Mouse (Mus musculus): ENCODE results near the gene Lrguk.
A peak's percentile ranks its signal among the peaks of the same experiment; 100 is the strongest.

Lrguk gene

GRCm38 (mm10) chr6:34059741-34060140, 30.5 kb downstream of the Lrguk start:
- no peak for DNase-seq (ENCODE audit: low read depth, low spot score)

GRCm38 (mm10) chr6:34066790-34067189, 37.5 kb downstream of the Lrguk start:
- DNase-seq (ENCODE audit: low read depth, low spot score), result no peak

- DNase-seq (ENCODE audit: low read depth, low spot score), result no peak
Measured at GRCm38 (mm10) chr6:34067271-34067670, 38.0 kb downstream of the Lrguk start.

GRCm38 (mm10) chr6:34071936-34072335, 42.7 kb downstream of the Lrguk start:
- DNase-seq (ENCODE audit: low read depth, low spot score), result peak; percentile 64

- DNase-seq (ENCODE audit: low read depth, low spot score), result no peak
Measured at GRCm38 (mm10) chr6:34073931-34074442, 44.7 kb downstream of the Lrguk start.

GRCm38 (mm10) chr6:34075520-34075919, 46.3 kb downstream of the Lrguk start:
- no peak for DNase-seq (ENCODE audit: low read depth, low spot score)

- no peak for DNase-seq (ENCODE audit: low read depth, low spot score)
Measured at GRCm38 (mm10) chr6:34083471-34083870, 54.2 kb downstream of the Lrguk start.

GRCm38 (mm10) chr6:34087701-34088100, 58.5 kb downstream of the Lrguk start:
- DNase-seq (ENCODE audit: low read depth, low spot score), result no peak

- no peak for DNase-seq (ENCODE audit: low read depth, low spot score)
Measured at GRCm38 (mm10) chr6:34088986-34089385, 59.7 kb downstream of the Lrguk start.

- DNase-seq (ENCODE audit: low read depth, low spot score), result no peak
Measured at GRCm38 (mm10) chr6:34091537-34091936, 62.3 kb downstream of the Lrguk start.

GRCm38 (mm10) chr6:34096274-34096673, 67.0 kb downstream of the Lrguk start:
- no peak for DNase-seq (ENCODE audit: low read depth, low spot score)

- no peak for DNase-seq (ENCODE audit: low read depth, low spot score)
Measured at GRCm38 (mm10) chr6:34096905-34097304, 67.7 kb downstream of the Lrguk start.

GRCm38 (mm10) chr6:34099725-34100124, 70.5 kb downstream of the Lrguk start:
- DNase-seq (ENCODE audit: low read depth, low spot score), result no peak

- no peak for DNase-seq (ENCODE audit: low read depth, low spot score)
Measured at GRCm38 (mm10) chr6:34101531-34102396, 72.5 kb downstream of the Lrguk start.

GRCm38 (mm10) chr6:34103251-34103920, 74.1 kb downstream of the Lrguk start:
- no peak for DNase-seq (ENCODE audit: low read depth, low spot score)

- no peak for DNase-seq (ENCODE audit: low read depth, low spot score)
Measured at GRCm38 (mm10) chr6:34110571-34110970, 81.3 kb downstream of the Lrguk start.

GRCm38 (mm10) chr6:34111406-34111805, 82.2 kb downstream of the Lrguk start:
- DNase-seq (ENCODE audit: low read depth, low spot score), result no peak

- DNase-seq (ENCODE audit: low read depth, low spot score), result no peak
Measured at GRCm38 (mm10) chr6:34116838-34117478, 87.7 kb downstream of the Lrguk start.

- no peak for DNase-seq (ENCODE audit: low read depth, low spot score)
Measured at GRCm38 (mm10) chr6:34124401-34124800, 95.2 kb downstream of the Lrguk start.

GRCm38 (mm10) chr6:34129261-34129660, 100.0 kb downstream of the Lrguk start:
- DNase-seq (ENCODE audit: low read depth, low spot score), result no peak

- DNase-seq (ENCODE audit: low read depth, low spot score), result no peak
Measured at GRCm38 (mm10) chr6:34132391-34132790, 103.1 kb downstream of the Lrguk start.

GRCm38 (mm10) chr6:34138366-34138765, 109.1 kb downstream of the Lrguk start:
- DNase-seq (ENCODE audit: low read depth, low spot score), result no peak

Measured in retina, postnatal 7 days (tissue).